Mouse (Mus musculus) myocyte (in vitro differentiated cells): ENCODE results near the gene Rrp1. TPM values are rescaled to one million over a fixed set of nuclear protein-coding genes. Genes with fewer than 3 reads are reported as not detected.

ENCODE experiments used
- H3K27me3 ChIP-seq: one replicate; pipeline ENCODE4 v1.6.1; 2011; ENCODE audit not compliant: control insufficient read depth, insufficient read depth, insufficient read length
- H3K36me3 ChIP-seq: one replicate; pipeline ENCODE4 v1.6.1; 2011; ENCODE audit not compliant: control insufficient read depth, insufficient read depth
- H3K4me2 ChIP-seq: one replicate; pipeline ENCODE4 v1.6.1; 2011; ENCODE audit warnings: low read depth, control low read depth
- H3K4me3 ChIP-seq: one replicate; pipeline ENCODE4 v1.5.1; 2011; ENCODE audit warnings: mild to moderate bottlenecking, control low read depth, moderate library complexity
- H3K79me2 ChIP-seq: one replicate; pipeline ENCODE4 v1.6.1; 2011; ENCODE audit not compliant: control insufficient read depth, insufficient read depth
- H3ac ChIP-seq: one replicate; pipeline ENCODE4 v1.6.1; 2011; ENCODE audit not compliant: control insufficient read depth, insufficient read length
- CEBPB ChIP-seq: IDR thresholded peaks from 2 replicates; pipeline ENCODE4 v1.6.1; 2011; ENCODE audit warnings: mild to moderate bottlenecking, moderate library complexity; ENCODE audit not compliant: poor library complexity, insufficient read depth, severe bottlenecking
- E2F4 ChIP-seq: IDR thresholded peaks from one replicate; pipeline ENCODE4 v1.6.1; 2011; ENCODE audit warnings: mild to moderate bottlenecking, control low read depth, moderate library complexity; ENCODE audit not compliant: insufficient read depth
- MAX ChIP-seq: IDR thresholded peaks from one replicate; pipeline ENCODE4 v1.6.1; 2011; ENCODE audit warnings: low read depth, mild to moderate bottlenecking, control low read depth
- MYOD1 ChIP-seq, 3 experiments: IDR thresholded peaks; one replicate each; pipeline ENCODE4 v1.6.1; 2011; ENCODE audit warnings: control low read depth in 2 of 3, low read depth in 2 of 3, mild to moderate bottlenecking in 2 of 3, moderate library complexity in 1 of 3; ENCODE audit not compliant: insufficient read length in 2 of 3, control insufficient read depth in 1 of 3
- MYOG ChIP-seq, 3 experiments: IDR thresholded peaks; one replicate each; pipeline ENCODE4 v1.6.1; 2011; ENCODE audit warnings: control low read depth in 2 of 3, low read depth in 2 of 3, mild to moderate bottlenecking in 2 of 3; ENCODE audit not compliant: insufficient read length in 2 of 3, control insufficient read depth in 1 of 3, insufficient read depth in 1 of 3
- POLR2A ChIP-seq: IDR thresholded peaks from one replicate; pipeline ENCODE4 v1.6.1; 2011; ENCODE audit warnings: low read depth, mild to moderate bottlenecking, control low read depth, moderate library complexity; ENCODE audit not compliant: insufficient read length
- POLR2AphosphoS2 ChIP-seq: IDR thresholded peaks from one replicate; pipeline ENCODE4 v1.6.1; 2011; ENCODE audit warnings: low read depth, control low read depth; ENCODE audit not compliant: insufficient read length
- REST ChIP-seq: IDR thresholded peaks from one replicate; pipeline ENCODE4 v1.6.1; 2011; ENCODE audit warnings: mild to moderate bottlenecking, control low read depth, moderate library complexity; ENCODE audit not compliant: insufficient read depth, insufficient read length
- SRF ChIP-seq: IDR thresholded peaks from one replicate; pipeline ENCODE4 v1.6.1; 2011; ENCODE audit warnings: low read depth; ENCODE audit not compliant: control insufficient read depth, insufficient read length
- TCF12 ChIP-seq: IDR thresholded peaks from one replicate; pipeline ENCODE4 v1.6.1; 2011; ENCODE audit warnings: mild to moderate bottlenecking, control low read depth; ENCODE audit not compliant: poor library complexity, insufficient read depth, severe bottlenecking
- TCF3 ChIP-seq: IDR thresholded peaks from one replicate; pipeline ENCODE4 v1.6.1; 2011; ENCODE audit warnings: low read depth, control low read depth; ENCODE audit not compliant: insufficient read length
- USF1 ChIP-seq: IDR thresholded peaks from one replicate; pipeline ENCODE4 v1.6.1; 2011; ENCODE audit warnings: low read depth, mild to moderate bottlenecking, control low read depth, moderate library complexity
- polyA plus RNA-seq: library from polyadenylated mRNA; unstranded; fragments of >200 nt; fragmentation: generic; extraction: Trizol; gene quantifications from one replicate; pipeline ENCODE4 v1.2.1, GENCODE M21; 2012; ENCODE audit warnings: missing spikeins

Rrp1 gene
- polyA plus RNA-seq, 1 experiment, result 180 TPM

DNA sequence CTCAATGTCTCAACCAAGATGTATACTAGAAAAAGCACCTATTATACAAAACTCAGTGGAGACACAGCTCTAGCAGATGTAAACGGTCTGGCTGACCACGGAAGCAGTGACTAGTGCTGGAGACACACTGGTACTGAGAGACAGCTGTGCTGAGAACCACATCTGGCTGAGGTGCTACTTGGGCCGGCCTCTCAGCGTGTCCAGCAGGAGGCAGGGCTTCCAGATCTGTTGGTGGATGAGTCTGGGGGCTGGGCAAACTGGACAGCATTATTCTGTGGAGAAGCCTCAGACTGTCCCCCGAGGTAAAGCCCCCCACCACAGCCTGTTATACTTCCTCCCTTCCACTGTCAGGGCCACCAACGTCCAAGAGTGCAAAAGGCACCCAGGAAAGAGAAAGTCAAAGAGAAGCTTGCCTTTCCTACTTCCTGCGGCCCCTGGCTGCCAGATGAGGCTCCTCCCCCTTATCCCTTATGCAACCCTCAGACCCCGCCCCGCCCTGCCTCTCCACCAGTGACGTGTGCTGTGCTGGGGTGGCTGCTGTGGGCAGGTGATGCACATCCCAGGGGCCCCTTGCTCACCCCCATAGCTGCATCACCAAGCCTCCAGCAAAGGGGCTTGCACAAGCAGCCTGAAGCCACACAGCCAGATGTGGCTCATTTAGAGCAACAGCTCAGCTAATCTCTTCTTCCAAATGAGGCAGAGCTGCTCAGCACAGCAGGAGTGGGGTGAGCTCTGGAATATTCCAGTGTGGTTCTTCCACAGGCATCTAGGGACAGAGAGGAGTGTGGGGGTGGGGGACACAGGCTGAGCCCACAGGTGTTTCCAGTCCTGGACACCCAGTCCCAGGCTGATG, 44.9 kb upstream of the Rrp1 start:
- no peaks in the 10 kb centered on the region for H3K36me3 ChIP-seq
- H3ac ChIP-seq, result no peak overlapping the region
- peak overlapping the region; percentile 21 for H3K4me2 ChIP-seq
- H3K27me3 ChIP-seq, result no peaks in the 10 kb centered on the region
- H3K79me2 ChIP-seq, result no peaks in the 10 kb centered on the region
- no peak overlapping the region for H3K4me3 ChIP-seq
- TF ChIP-seq USF1, result no peak
- TF ChIP-seq MYOD1 (IDR thresholded peaks at IDR 0.05; ENCODE audit: control insufficient read depth in 1 of 3, insufficient read length in 2 of 3, low read depth in 2 of 3), result no peak
- no peak for TF ChIP-seq TCF12
- no peak for TF ChIP-seq SRF
- no peak for TF ChIP-seq E2F4
- TF ChIP-seq TCF3, result no peak
- TF ChIP-seq POLR2A, result no peak
- no peak for TF ChIP-seq CEBPB
- no peak for TF ChIP-seq MYOG (IDR thresholded peaks at IDR 0.05; ENCODE audit: control insufficient read depth in 1 of 3, insufficient read depth in 1 of 3, insufficient read length in 2 of 3, low read depth in 2 of 3)

DNA sequence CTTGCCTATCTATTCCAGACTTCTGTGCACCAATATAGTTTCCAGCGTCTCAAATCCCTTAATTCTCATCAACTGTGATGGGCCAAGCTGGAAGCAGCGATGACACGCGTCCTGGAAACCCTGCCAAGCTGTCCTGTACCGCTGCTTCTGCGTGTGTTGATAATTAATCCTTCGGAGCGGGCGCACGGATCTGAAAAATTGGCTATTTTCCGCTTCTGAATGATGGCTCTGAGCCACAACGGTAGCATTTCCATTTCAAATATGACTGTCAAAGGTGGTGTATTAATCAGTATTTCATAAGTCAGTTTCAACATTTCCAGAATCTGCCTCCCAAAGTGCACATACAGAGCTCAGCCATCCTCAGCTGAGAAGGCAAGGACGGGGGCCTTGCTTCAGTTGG, 43.9 kb upstream of the Rrp1 start:
- H3K4me3 ChIP-seq, result no peak overlapping the region
- no peaks in the 10 kb centered on the region for H3K79me2 ChIP-seq
- no peaks in the 10 kb centered on the region for H3K36me3 ChIP-seq
- no peaks in the 10 kb centered on the region for H3K27me3 ChIP-seq
- no peak overlapping the region for H3ac ChIP-seq
- H3K4me2 ChIP-seq, result no peak overlapping the region
- TF ChIP-seq POLR2A (no peak), SRF (no peak), MYOD1 (IDR thresholded peaks at IDR 0.05; ENCODE audit: control insufficient read depth in 1 of 3, insufficient read length in 2 of 3, low read depth in 2 of 3) (no peak), E2F4 (no peak), POLR2AphosphoS2 (no peak), REST (no peak), CEBPB (no peak), MYOG (IDR thresholded peaks at IDR 0.05; ENCODE audit: control insufficient read depth in 1 of 3, insufficient read depth in 1 of 3, insufficient read length in 2 of 3, low read depth in 2 of 3) (no peak), USF1 (no peak), MAX (no peak)

DNA sequence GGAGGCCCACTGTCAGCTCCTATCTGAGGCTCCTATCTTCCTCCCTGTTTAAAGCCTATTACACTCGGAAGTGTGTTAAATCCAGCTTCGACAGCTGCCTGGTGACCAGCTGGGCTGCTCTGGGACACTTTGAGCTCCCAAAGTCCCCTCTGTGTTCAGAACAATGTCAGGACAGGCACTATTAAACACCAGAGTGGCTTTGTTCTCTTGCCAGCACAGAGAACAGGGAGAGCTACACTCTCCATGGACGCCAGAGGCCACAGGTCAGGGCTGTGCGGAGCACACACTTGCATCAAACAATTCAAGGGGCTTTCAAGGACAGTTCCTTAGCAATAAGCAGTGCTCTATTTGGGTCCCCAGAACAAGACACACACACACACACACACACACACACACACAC, 39.8 kb upstream of the Rrp1 start:
- H3K4me2 ChIP-seq, result no peak overlapping the region
- no peak for TF ChIP-seq POLR2AphosphoS2
- H3ac ChIP-seq, result no peak overlapping the region
- H3K79me2 ChIP-seq, result no peaks in the 10 kb centered on the region
- H3K4me3 ChIP-seq, result no peak overlapping the region
- no peaks in the 10 kb centered on the region for H3K27me3 ChIP-seq
- no peaks in the 10 kb centered on the region for H3K36me3 ChIP-seq

DNA sequence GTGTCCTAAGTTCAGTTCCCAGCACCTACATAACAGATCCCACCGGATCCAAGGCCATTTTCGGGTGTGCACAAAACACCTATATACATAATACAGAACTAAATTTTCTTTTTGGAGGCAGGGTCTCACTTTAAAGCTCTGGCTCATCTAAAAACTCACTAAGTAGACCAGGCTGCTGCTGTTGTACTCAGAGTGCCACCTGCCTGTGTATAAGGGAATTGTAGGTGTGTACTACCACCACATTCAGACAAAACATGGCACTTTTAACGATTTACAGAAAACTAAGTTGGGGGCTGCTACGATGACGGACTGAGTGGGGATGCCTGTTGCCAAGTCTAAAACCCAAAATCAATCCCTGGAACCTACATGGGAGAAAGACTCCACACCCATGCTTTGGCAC, 37.9 kb upstream of the Rrp1 start:
- TF ChIP-seq MAX, result no peak
- TF ChIP-seq POLR2A, result no peak
- TF ChIP-seq E2F4, result no peak
- no peak for TF ChIP-seq POLR2AphosphoS2
- TF ChIP-seq TCF3, result no peak
- no peak for TF ChIP-seq REST
- TF ChIP-seq MYOD1 (IDR thresholded peaks at IDR 0.05; ENCODE audit: control insufficient read depth in 1 of 3, insufficient read length in 2 of 3, low read depth in 2 of 3), result no peak
- TF ChIP-seq MYOG (IDR thresholded peaks at IDR 0.05; ENCODE audit: control insufficient read depth in 1 of 3, insufficient read depth in 1 of 3, insufficient read length in 2 of 3, low read depth in 2 of 3), result no peak
- no peak for TF ChIP-seq USF1
- no peak for TF ChIP-seq CEBPB
- TF ChIP-seq SRF, result no peak
- Histone ChIP-seq H3K4me2 (no peak overlapping the region), H3K27me3 (no peaks in the 10 kb centered on the region), H3ac (no peak overlapping the region), H3K79me2 (no peaks in the 10 kb centered on the region), H3K4me3 (no peak overlapping the region), H3K36me3 (no peaks in the 10 kb centered on the region)

DNA sequence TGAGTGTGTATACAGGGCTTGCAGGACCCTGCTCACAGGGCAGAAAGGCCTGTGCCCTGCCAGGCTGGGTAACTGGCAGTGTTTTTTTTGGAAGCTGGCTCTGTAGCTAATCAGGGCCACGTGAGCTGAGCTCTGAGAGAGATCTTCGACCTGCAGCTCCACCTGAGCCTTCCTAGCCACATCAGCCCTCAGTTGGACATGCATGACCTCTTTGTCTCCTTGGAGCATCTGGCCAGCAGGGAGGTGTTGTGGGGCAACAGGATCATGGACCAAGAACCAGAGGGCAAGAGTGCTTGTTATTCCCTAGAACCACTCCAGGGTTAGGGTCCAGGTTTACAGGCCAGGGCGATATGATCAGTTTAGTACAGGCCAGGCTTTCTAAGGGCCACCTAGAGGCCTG, 34.6 kb upstream of the Rrp1 start:
- no peaks in the 10 kb centered on the region for H3K36me3 ChIP-seq
- TF ChIP-seq TCF12 (no peak), E2F4 (no peak), REST (no peak), SRF (no peak), POLR2AphosphoS2 (no peak), USF1 (no peak), MYOD1 (IDR thresholded peaks at IDR 0.05; ENCODE audit: control insufficient read depth in 1 of 3, insufficient read length in 2 of 3, low read depth in 2 of 3) (no peak), CEBPB (no peak), MAX (no peak), TCF3 (no peak), POLR2A (no peak), MYOG (IDR thresholded peaks at IDR 0.05; ENCODE audit: control insufficient read depth in 1 of 3, insufficient read depth in 1 of 3, insufficient read length in 2 of 3, low read depth in 2 of 3) (no peak)
- H3K79me2 ChIP-seq, result no peaks in the 10 kb centered on the region
- H3K4me2 ChIP-seq, result no peak overlapping the region
- no peaks in the 10 kb centered on the region for H3K27me3 ChIP-seq
- no peak overlapping the region for H3K4me3 ChIP-seq
- no peak overlapping the region for H3ac ChIP-seq
